Mouse (Mus musculus) lung, postnatal 0 days (tissue): ENCODE results near the gene Ngly1.

ENCODE experiments used
- CTCF ChIP-seq: IDR thresholded peaks from 2 replicates; pipeline ENCODE4 v1.5.1; 2016; ENCODE audit warnings: antibody characterized with exemption, mild to moderate bottlenecking
- EP300 ChIP-seq: IDR thresholded peaks from 2 replicates; pipeline ENCODE4 v1.6.1; 2016; ENCODE audit warnings: antibody characterized with exemption, mild to moderate bottlenecking, control low read depth

DNA sequence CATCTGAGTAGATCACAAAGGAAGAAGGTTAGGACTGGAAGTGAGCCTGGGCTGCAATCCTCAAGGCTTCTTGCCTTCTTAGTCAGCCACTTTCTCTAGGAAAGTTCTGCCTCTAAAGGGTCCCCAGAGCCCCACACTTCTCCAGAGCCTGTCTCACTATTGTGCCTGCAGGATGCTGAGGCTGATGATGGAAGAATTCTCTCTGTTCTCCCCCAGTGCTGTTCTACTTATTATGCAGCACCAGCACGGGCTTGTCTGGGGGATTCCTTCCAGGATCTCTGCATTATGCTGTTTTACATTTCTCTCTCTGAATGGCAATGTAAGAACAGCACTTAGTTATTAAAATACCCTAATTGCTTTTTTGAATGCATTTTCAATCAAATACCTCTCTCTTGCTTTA lies 15.6 kb upstream of the Ngly1 start:
- no peak for TF ChIP-seq CTCF
- no peak for TF ChIP-seq EP300
